Mouse (Mus musculus) myocyte (in vitro differentiated cells): ENCODE measurements around the gene Ablim2. TPM values are rescaled to one million over a fixed set of nuclear protein-coding genes. Genes with fewer than 3 reads are reported as not detected.
A peak's percentile ranks its signal among the peaks of the same experiment; 100 is the strongest.

Experiments
- H3K27me3 ChIP-seq: one replicate; pipeline ENCODE4 v1.6.1; 2011; ENCODE audit not compliant: control insufficient read depth, insufficient read depth, insufficient read length
- H3K36me3 ChIP-seq: one replicate; pipeline ENCODE4 v1.6.1; 2011; ENCODE audit not compliant: control insufficient read depth, insufficient read depth
- H3K4me2 ChIP-seq: one replicate; pipeline ENCODE4 v1.6.1; 2011; ENCODE audit warnings: low read depth, control low read depth
- H3K4me3 ChIP-seq: one replicate; pipeline ENCODE4 v1.5.1; 2011; ENCODE audit warnings: mild to moderate bottlenecking, control low read depth, moderate library complexity
- H3K79me2 ChIP-seq: one replicate; pipeline ENCODE4 v1.6.1; 2011; ENCODE audit not compliant: control insufficient read depth, insufficient read depth
- H3ac ChIP-seq: one replicate; pipeline ENCODE4 v1.6.1; 2011; ENCODE audit not compliant: control insufficient read depth, insufficient read length
- CEBPB ChIP-seq: IDR thresholded peaks from 2 replicates; pipeline ENCODE4 v1.6.1; 2011; ENCODE audit warnings: mild to moderate bottlenecking, moderate library complexity; ENCODE audit not compliant: poor library complexity, insufficient read depth, severe bottlenecking
- E2F4 ChIP-seq: IDR thresholded peaks from one replicate; pipeline ENCODE4 v1.6.1; 2011; ENCODE audit warnings: mild to moderate bottlenecking, control low read depth, moderate library complexity; ENCODE audit not compliant: insufficient read depth
- MAX ChIP-seq: IDR thresholded peaks from one replicate; pipeline ENCODE4 v1.6.1; 2011; ENCODE audit warnings: low read depth, mild to moderate bottlenecking, control low read depth
- MYOD1 ChIP-seq, 3 experiments: IDR thresholded peaks; one replicate each; pipeline ENCODE4 v1.6.1; 2011; ENCODE audit warnings: control low read depth in 2 of 3, low read depth in 2 of 3, mild to moderate bottlenecking in 2 of 3, moderate library complexity in 1 of 3; ENCODE audit not compliant: insufficient read length in 2 of 3, control insufficient read depth in 1 of 3
- MYOG ChIP-seq, 3 experiments: IDR thresholded peaks; one replicate each; pipeline ENCODE4 v1.6.1; 2011; ENCODE audit warnings: control low read depth in 2 of 3, low read depth in 2 of 3, mild to moderate bottlenecking in 2 of 3; ENCODE audit not compliant: insufficient read length in 2 of 3, control insufficient read depth in 1 of 3, insufficient read depth in 1 of 3
- POLR2A ChIP-seq: IDR thresholded peaks from one replicate; pipeline ENCODE4 v1.6.1; 2011; ENCODE audit warnings: low read depth, mild to moderate bottlenecking, control low read depth, moderate library complexity; ENCODE audit not compliant: insufficient read length
- POLR2AphosphoS2 ChIP-seq: IDR thresholded peaks from one replicate; pipeline ENCODE4 v1.6.1; 2011; ENCODE audit warnings: low read depth, control low read depth; ENCODE audit not compliant: insufficient read length
- REST ChIP-seq: IDR thresholded peaks from one replicate; pipeline ENCODE4 v1.6.1; 2011; ENCODE audit warnings: mild to moderate bottlenecking, control low read depth, moderate library complexity; ENCODE audit not compliant: insufficient read depth, insufficient read length
- SRF ChIP-seq: IDR thresholded peaks from one replicate; pipeline ENCODE4 v1.6.1; 2011; ENCODE audit warnings: low read depth; ENCODE audit not compliant: control insufficient read depth, insufficient read length
- TCF12 ChIP-seq: IDR thresholded peaks from one replicate; pipeline ENCODE4 v1.6.1; 2011; ENCODE audit warnings: mild to moderate bottlenecking, control low read depth; ENCODE audit not compliant: poor library complexity, insufficient read depth, severe bottlenecking
- TCF3 ChIP-seq: IDR thresholded peaks from one replicate; pipeline ENCODE4 v1.6.1; 2011; ENCODE audit warnings: low read depth, control low read depth; ENCODE audit not compliant: insufficient read length
- USF1 ChIP-seq: IDR thresholded peaks from one replicate; pipeline ENCODE4 v1.6.1; 2011; ENCODE audit warnings: low read depth, mild to moderate bottlenecking, control low read depth, moderate library complexity
- polyA plus RNA-seq: library from polyadenylated mRNA; unstranded; fragments of >200 nt; fragmentation: generic; extraction: Trizol; gene quantifications from one replicate; pipeline ENCODE4 v1.2.1, GENCODE M21; 2012; ENCODE audit warnings: missing spikeins

The Ablim2 gene
- polyA plus RNA-seq, 1 experiment: 11.9 TPM

DNA sequence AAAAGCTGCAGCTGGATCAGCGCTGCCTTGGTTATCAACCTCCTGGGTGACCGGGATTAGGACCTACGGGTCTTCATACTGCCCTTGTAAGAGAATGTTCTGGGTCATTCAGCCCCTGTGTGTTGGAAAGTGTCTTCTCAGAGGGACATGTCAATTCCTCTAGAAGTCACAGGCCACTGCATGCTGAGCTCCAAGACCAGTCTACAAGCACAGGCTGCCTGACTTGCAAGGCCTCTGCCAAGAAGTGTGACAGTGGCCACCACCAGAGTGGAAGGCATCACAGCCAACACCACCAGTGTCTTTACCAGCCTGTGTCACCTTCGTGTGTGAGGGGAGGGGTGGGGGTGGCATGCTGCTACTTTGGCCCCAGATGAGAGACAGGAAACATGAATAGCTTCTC is 1.7 kb upstream of the Ablim2 start:
- no peaks in the 10 kb centered on the region for H3K79me2 ChIP-seq

GRCm38 (mm10) chr5:35756997-35757638 is 562 bp upstream of the Ablim2 start:
- Histone ChIP-seq H3K36me3 (no peaks in the 10 kb centered on the region), H3K27me3 (peaks cover 34% of the 10 kb centered on the region), H3ac (no peak overlapping the region), H3K79me2 (no peaks in the 10 kb centered on the region), H3K4me3 (peak overlapping the region; percentile 9), H3K4me2 (peak overlapping the region; percentile 48)
- TF ChIP-seq REST: no peak
- no peak for TF ChIP-seq MYOD1 (IDR thresholded peaks at IDR 0.05; ENCODE audit: control insufficient read depth in 1 of 3, insufficient read length in 2 of 3, low read depth in 2 of 3)
- TF ChIP-seq MYOG (IDR thresholded peaks at IDR 0.05; ENCODE audit: control insufficient read depth in 1 of 3, insufficient read depth in 1 of 3, insufficient read length in 2 of 3, low read depth in 2 of 3): no peak
- TF ChIP-seq USF1: no peak
- TF ChIP-seq TCF12: no peak
- no peak for TF ChIP-seq E2F4
- TF ChIP-seq POLR2A: no peak
- no peak for TF ChIP-seq MAX
- TF ChIP-seq CEBPB: no peak
- TF ChIP-seq POLR2AphosphoS2: no peak

More for the DNA sequence above, 1.7 kb upstream of the Ablim2 start:
- TF ChIP-seq USF1: no peak
- no peak for TF ChIP-seq TCF3
- no peak for TF ChIP-seq POLR2A
- no peak for TF ChIP-seq E2F4
- TF ChIP-seq MAX: no peak
- no peak for TF ChIP-seq REST
- no peak for TF ChIP-seq MYOG (IDR thresholded peaks at IDR 0.05; ENCODE audit: control insufficient read depth in 1 of 3, insufficient read depth in 1 of 3, insufficient read length in 2 of 3, low read depth in 2 of 3)
- TF ChIP-seq SRF: no peak
- no peak for TF ChIP-seq CEBPB
- TF ChIP-seq MYOD1 (IDR thresholded peaks at IDR 0.05; ENCODE audit: control insufficient read depth in 1 of 3, insufficient read length in 2 of 3, low read depth in 2 of 3): no peak
- no peak for TF ChIP-seq TCF12
- no peak for TF ChIP-seq POLR2AphosphoS2
- no peak overlapping the region for H3K4me2 ChIP-seq
- no peaks in the 10 kb centered on the region for H3K36me3 ChIP-seq
- H3ac ChIP-seq: no peak overlapping the region
- H3K27me3 ChIP-seq: peaks cover 28% of the 10 kb centered on the region
- H3K4me3 ChIP-seq: no peak overlapping the region

DNA sequence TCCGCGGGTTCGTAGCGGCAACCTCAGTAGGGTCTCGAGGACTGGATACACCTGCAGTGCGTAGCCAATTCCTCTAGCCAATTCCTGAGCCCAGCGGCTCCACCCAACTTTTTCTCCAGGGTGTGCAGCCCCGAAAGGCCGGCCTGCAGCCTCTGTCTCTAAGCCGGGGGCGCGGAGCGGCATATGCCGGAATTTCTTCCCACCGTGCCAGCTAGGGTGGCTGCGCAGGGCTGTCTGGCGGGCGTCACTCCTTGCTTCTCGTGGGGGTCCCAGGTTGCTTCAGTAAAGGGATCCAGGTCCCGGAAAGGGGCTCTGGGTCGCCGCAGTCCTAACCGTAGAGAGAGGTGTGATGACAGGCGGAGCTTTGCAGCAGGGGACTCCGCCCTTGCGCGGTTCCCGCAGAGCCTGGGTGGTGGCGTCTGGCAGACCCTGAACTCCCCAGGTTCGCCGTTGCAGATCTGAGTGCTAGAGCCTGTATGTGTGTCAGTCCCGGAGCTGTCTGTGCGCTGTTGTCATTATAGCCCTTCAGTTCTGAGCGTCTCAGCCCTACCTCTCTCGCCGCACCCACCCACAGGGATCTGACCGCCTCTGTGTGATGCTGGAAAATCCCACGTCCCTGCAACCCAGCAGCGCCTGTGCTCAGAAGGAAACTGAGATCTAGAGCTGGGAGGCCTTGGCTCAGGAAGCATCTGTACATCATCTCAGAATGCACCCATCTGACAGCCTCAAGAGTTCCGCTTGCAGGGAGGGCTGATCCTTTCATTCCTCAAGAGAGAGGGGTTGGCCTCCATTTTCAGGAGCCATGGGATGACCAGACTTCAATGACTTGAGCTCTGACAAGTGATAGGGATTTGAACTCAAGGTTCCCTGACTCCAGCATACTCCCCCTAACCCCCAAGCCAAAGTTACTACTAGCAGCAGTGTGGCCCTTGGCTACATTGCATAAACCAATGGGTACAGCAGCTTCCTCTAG is 687 bp downstream of the Ablim2 start:
- Histone ChIP-seq H3K4me3 (peak overlapping the region; percentile 9), H3K4me2 (peak overlapping the region; percentile 77), H3K27me3 (peaks cover 37% of the 10 kb centered on the region), H3K36me3 (no peaks in the 10 kb centered on the region), H3K79me2 (no peaks in the 10 kb centered on the region), H3ac (no peak overlapping the region)
- no peak for TF ChIP-seq MYOG (IDR thresholded peaks at IDR 0.05; ENCODE audit: control insufficient read depth in 1 of 3, insufficient read depth in 1 of 3, insufficient read length in 2 of 3, low read depth in 2 of 3)
- TF ChIP-seq MYOD1 (IDR thresholded peaks at IDR 0.05; ENCODE audit: control insufficient read depth in 1 of 3, insufficient read length in 2 of 3, low read depth in 2 of 3): no peak
- no peak for TF ChIP-seq USF1
- no peak for TF ChIP-seq E2F4
- TF ChIP-seq CEBPB: no peak
- TF ChIP-seq POLR2A: no peak
- no peak for TF ChIP-seq MAX
- no peak for TF ChIP-seq REST
- TF ChIP-seq TCF3: no peak

DNA sequence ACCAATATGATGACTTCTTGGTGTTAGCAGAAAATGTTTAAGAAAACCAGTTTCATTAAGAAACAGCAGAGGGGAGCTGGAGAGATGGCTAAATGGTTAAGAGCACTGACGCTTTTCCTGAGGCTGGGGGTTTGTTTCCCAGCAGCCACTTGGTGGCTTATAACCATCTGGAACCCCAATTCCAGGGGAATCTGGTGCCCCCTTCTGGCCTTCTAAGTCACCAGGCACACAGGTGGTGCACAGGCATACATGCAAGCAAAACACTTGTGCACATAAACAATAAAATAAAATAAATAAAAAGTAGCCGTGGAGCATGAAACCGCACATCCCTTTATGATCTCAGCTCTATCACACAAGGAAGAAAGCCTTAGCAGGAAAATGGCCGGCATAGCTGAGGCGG is 3.6 kb downstream of the Ablim2 start:
- no peak for TF ChIP-seq CEBPB
- no peak for TF ChIP-seq SRF
- TF ChIP-seq REST: no peak
- TF ChIP-seq MAX: no peak
- Histone ChIP-seq H3K36me3 (no peaks in the 10 kb centered on the region), H3K4me3 (no peak overlapping the region), H3K79me2 (no peaks in the 10 kb centered on the region), H3K27me3 (peaks cover 54% of the 10 kb centered on the region), H3ac (no peak overlapping the region), H3K4me2 (no peak overlapping the region)

DNA sequence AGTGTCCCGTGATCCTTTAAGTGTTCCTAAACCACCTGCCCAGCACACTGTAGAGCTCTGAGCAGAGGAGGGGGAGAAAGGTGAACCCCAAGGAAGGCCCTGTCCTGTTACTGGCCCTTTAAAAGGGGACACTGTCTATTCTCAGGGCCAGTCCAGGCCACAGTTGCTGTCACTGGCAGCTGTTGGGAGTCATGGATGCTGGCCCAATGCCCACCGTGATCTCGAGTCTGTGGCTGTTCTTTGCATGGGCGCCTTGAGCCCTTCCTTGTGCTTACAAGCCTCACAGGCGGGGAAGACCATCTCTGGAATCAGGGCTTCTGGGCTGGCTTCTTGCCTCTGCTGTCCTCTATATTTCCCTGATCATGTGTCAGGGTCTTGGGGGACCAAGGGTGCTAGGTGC is 4.7 kb downstream of the Ablim2 start:
- TF ChIP-seq MYOG (IDR thresholded peaks at IDR 0.05; ENCODE audit: control insufficient read depth in 1 of 3, insufficient read depth in 1 of 3, insufficient read length in 2 of 3, low read depth in 2 of 3) (peak; percentile 83 to 98 (median 91)), SRF (no peak), TCF3 (peak; percentile 63), TCF12 (peak; percentile 32), MYOD1 (IDR thresholded peaks at IDR 0.05; ENCODE audit: control insufficient read depth in 1 of 3, insufficient read length in 2 of 3, low read depth in 2 of 3) (peak in 2 of 3 experiments; percentile 75 to 96), POLR2A (no peak)
- peak overlapping the region; percentile 39 for H3K4me2 ChIP-seq
- H3K27me3 ChIP-seq: peaks cover 54% of the 10 kb centered on the region
- no peak overlapping the region for H3K4me3 ChIP-seq
- H3K79me2 ChIP-seq: no peaks in the 10 kb centered on the region
- H3K36me3 ChIP-seq: no peaks in the 10 kb centered on the region
- no peak overlapping the region for H3ac ChIP-seq
